Mouse (Mus musculus) cerebellum, adult 8-10 months (tissue): ENCODE data around the gene Arhgap44.

Experiments
- DNase-seq: peaks from one replicate; pipeline ENCODE4 v3.0.0; 2022

Gene Arhgap44

DNA sequence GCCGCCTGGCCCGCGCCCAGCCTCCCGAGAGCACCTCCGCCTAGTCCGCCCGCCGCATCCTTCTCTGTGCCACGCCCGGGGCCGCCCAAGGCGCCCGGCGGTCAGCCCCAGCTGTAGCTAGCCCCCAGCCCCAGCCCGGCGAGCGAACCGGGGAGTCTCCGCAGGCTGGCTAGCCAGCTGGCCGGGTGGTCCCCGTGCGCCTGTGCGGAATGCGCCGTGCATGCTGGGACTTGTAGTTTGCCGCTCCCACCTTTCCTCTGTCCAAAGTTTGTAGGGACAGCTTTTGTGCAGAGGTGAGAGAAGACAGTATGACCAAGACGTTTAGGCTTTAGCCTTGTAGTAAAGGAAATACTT lies at the start of gene Arhgap44:
Gene Arhgap44 (minus strand): TSS at position 195 of the 354 bp plus-strand sequence.
- peak; percentile 77 for DNase-seq

DNA sequence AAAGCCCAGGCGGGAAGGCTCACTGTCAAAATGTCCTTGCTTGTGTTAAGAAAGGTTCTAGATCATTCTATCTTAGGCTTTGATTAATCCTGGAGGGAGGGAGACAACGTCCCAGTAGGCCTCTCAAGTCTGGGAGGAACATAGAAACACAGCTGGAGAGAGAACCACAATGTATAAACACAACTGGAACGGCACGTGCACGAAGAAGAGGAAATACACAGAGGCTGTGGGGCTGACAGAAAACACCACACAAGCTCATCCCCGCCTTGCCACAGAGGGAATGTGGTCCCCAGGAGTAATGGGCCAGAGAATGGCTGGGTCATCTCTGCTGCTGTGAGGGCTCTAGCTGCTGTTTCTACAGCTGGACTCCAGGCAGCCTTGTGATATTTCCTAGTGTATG lies 48.9 kb upstream of the Arhgap44 start:
- no peak for DNase-seq

DNA sequence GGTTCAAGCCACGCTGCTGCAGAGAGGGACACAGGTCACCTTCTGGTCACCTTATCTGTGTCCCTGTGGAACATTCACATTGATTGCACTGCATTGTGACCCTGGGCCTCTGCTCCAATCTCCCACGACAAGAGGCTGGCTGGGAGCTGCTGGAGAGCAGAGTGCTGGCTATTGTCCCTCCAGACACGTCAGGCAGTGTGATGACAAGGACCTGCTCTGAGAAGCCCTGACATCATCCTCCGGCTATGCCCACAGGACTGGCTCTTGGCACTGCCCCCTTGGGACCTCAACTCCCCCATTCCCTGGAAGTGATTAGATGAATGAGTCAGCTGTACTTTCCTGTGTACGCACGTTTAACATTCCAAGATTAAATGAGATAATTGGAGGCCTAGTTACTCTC lies 46.7 kb upstream of the Arhgap44 start:
- DNase-seq = no peak

DNA sequence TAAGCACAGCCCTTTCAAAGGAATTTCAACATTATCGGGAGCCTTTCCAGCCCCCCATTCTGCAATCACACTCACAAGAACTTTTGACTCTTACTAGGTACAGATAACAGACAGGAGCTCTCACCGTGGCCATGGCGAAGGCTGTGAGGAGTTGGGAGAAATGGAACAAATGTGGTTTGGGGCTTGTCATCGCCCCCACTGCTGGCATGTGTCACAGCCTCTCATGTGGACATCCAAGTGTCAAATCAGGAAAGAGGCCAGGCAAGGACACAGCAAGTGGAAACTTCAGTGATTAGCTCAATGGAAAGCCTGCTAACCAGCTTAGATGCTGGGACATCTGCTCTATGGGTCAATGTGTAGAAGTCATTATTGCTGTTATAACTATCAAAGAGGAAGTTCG lies 42.5 kb upstream of the Arhgap44 start:
- DNase-seq = no peak

DNA sequence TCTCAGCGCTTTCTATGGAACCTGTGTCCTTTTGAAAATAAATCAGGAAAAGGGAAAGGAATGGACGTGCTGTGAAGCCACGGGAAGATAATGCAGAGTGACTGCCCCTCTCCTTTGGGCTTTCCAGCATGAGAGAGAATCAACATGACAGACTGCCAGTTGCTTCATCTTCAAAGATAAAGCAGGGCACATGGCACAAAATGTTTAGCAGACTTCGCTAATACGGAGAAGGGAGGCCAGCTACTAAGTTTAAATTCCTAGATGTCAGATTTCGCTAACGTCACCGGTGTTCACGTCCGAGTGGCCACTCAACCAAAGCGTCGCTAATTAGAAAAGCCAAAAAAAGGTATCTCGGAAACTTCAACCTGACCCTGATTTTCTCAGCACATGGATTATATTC lies 41.9 kb upstream of the Arhgap44 start:
- no peak for DNase-seq

DNA sequence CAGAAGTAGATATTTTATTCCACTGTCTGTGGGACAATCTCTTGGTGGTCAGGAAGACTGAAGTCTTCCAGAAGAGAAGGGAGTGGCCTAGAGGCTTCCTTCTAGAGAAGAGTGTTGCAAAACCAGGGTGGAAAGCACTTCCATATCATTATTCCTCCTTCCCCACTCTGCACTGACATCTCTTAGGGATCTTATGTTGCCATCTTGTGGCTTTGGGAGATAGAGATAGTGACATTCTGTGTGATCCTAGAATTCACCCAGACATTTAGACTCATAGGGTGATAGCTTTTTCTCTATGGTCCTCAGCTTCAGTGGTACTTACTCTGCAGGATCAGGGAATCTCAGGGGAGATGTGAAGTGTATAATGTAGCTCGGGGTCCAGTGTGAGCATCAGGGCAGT lies 40.3 kb upstream of the Arhgap44 start:
- DNase-seq = no peak

DNA sequence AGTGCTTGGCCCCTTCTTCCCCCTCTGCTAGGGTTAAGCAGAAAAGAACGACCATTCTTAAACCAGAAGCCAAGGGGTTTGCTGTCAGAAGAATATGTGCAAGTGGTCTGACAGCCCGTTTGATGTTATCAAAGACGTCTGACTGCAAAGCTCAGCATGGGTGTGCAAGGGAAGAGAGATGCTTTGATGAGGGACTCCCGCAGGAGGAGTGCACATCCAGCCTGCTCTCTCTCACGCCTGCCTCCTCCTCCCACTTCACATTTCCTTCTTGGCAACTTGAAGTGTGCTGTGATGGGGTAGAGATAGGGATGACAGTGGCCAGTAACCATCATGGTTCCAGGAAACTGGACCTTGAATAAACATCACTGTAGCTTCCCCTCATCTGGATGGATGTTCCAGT lies 39.5 kb upstream of the Arhgap44 start:
- no peak for DNase-seq

DNA sequence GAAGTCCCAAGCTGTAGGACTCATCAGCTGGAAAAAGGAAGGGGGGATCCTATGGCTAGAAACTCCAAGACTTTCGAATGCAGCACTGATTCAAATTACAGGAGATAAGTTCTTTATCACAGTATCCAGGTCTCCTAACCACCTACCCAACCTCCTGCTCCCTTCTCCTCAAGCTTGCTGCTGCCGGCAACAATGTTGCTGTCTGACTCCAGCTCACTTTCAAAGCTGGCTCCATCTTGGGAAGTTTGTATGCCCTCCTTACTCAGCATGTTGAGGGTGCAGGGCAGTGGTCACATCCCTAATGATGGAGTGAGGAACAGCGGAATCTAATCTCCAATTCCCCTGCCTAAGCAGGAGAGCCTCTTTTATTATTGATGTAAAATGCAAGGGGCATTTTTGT lies 35.3 kb upstream of the Arhgap44 start:
- DNase-seq = no peak

DNA sequence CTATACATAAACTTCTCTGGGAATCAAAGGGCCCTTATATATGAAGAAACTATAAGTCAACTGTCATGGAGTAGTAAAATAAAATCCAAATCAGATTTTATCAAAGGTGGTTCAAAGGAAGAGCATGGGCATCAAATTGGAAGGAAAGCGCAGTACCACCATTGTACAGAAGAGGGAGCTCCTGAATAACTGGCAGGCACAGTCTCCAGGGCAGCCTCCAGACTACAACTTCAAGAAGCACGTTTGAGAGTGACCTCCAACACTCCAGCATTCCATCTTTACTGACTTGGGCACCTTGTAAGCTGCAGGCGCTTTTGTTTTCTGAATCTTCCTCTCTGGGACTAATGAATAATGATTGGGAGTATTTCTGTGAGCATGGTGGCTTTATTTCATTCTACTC lies 34.5 kb upstream of the Arhgap44 start:
- peak; percentile 76 for DNase-seq

DNA sequence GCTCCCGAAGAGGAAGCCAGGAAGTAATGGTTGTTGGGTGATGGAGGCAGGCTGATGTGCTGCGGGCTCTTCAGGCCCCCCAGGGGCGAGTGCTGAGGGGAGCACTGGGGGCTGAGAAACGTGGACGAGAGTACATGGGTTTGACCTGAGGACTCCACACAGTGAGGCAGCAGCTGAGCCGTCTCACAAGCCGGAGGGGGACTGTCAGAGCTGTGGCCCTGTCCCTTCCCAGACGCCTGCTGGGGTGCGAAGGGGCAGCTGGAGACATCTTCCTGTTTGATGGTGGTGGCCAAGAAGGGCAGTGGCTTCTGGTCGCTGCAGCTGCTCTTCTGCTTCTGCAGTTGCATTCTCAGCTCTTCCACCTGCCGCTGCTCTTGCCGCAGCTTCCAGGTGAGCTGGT lies 24.2 kb upstream of the Arhgap44 start:
- DNase-seq = no peak

DNA sequence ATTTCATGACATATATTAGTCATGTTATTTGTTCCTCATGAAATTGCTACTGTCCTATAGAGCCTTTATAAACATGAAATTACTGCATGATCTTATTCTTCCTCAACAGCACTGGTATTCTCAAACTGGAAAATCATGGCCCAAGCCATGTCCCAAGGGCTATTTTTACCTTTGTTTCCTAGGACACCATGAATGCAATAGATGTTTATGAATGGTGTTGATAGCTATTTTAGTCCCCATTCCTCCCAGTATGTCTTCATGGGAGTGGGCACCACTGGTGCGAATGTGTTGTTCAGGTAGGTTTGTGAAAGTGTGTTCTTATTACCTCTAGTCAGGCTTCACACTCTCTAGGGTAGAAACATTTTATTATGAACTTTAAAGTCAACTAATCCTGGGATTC lies 22.4 kb upstream of the Arhgap44 start:
- no peak for DNase-seq

DNA sequence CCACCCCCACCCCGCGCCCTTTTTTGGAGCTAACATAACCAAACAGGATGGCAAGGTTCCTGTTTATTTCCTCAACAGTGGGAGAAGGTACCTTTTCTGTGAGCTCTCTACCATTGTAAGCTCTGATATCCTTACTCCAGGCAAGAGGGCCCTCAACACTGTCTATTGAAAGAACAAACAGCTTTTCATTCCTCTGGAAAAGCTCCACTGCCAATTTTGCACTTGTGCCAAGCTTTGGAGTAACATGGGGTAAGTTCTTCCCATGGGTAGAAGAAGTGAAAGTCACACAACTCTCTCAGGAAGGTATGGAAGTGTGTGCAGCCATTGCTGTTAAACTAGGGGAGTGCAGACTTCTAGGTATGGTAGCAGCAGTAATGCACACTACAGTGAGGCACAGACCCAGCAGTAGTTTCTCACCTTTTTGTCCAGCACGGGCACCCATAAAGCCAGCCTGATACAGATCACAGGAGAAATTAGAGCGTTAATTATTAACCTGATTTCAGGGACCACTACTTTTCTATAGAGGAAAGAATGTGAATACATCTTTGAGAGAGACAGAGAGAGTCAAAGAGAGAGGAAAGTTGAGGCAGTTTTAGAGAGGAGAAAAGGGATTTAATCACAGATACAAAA lies 7.5 kb upstream of the Arhgap44 start:
- DNase-seq = no peak

DNA sequence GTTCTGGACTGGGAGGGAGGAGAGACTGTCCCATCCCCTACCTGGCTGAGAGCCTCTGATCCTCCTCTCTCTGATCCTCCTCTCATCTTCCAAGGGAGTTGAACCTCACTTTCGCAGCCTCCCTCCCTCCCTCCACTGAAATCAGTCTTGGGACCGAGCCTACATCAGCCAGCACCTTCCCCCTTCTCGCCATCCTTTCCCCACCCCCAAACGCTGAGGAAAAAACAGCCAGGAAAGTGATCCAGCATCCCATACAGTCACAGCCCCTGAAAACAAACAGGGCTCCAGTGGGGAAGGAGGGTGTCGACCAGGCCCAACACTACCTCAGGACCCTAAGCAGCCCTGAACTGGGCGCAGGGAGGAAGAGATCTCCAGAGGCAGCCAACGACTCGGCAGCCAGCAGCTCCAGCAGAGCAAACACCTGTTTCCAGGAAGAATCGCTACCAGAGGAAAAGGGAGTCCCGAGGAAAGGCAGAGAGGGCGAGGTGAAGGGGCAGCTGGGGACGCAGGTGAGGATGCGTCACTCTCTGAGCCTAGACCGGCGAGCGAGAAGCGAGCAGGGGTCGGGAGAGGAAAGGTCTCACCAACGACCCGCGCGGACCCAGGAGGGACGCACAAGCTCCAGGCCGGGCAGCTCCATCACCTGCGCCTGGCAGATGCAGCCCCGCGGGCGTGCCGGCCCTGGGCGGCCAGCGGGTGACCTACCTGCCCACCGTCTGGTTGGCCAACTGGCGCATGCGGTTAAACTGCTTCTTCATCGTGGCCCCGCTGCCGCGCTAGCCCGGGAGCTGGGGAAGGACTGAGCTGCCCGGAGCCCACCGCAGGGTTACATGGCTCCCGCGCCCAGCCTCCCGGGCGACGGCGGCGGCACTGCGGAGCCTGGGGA lies 637 bp downstream of the Arhgap44 start:
- DNase-seq = peak; percentile 73

DNA sequence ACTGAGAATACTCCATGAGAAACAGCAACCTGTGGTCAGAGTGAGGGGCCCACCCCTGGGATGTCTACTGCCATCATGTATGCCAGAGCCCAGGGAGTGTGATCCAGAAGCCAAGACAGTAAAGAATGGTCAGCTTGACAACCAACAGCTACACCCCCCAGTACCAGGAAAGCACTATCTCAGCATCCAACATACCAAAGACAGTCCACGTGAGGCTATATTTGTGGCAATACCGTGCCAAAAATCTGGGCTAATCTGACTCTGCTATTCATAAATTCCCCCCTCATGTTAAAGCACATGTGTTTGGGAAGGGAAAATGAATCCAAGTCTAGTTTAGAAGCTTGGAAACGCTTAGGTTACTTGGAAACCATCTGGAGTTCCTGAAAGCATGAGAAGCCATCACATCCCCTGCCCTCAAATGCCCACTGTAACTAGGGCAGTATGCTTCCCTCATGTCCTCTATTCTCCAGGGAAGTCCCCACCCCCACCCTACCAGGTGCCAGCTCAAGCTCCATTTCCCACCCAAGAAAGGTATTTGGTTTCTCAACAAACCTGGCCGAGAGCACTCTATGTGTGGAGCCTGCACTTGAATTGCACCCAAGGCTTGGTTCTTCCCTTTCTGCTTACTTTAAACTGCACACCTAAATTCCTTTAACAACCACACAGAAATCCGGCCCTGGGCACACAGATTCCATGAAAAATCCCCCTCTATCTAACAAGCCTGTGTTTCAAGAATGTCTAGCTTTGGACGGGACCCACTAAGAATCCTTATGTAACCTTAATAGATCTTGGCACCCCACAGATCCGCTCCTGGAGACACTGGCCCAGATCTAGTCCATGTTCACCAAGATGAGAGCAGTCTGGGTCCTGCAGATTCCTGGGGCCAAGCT lies 1.5 kb downstream of the Arhgap44 start:
- DNase-seq = no peak

DNA sequence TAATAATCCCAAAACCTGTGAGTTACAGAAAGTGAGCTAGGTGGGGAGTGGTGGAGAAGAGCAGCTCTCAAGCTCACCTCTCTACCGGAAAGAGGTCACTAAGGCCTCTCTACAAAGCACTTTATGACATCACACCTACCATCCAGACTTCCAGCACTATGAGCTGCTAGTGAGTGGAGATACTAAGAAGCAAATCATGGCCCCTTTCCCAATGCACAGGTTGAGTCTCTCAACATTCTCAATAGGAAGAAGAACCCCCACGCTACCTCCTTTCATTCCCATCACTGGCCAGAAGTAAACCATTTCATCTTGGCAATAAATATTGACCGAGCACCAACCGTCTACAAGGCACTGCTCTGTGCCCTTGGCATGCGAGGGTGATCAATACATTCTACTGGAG lies 3.0 kb downstream of the Arhgap44 start, which contains the start of gene 1700086D15Rik:
Gene 1700086D15Rik (minus strand): TSS at position 101 of the 400 bp plus-strand sequence.
- DNase-seq = no peak

DNA sequence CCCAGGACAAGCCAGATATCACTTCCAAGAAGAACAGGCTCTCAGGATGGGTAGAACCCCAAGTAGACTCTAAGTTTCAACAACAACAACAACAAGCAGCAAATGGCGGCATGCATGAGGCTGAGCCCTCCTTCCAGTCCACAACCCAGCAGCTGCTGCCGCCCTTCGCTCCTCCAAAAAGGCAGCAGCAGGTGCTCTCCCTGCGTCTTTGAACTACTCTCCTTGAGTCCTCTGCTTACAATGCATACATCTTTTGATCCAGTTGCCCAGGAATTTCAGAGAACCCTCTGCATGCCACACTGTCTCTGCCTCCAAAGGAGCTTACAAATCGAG lies 4.1 kb downstream of the Arhgap44 start:
- DNase-seq = no peak

DNA sequence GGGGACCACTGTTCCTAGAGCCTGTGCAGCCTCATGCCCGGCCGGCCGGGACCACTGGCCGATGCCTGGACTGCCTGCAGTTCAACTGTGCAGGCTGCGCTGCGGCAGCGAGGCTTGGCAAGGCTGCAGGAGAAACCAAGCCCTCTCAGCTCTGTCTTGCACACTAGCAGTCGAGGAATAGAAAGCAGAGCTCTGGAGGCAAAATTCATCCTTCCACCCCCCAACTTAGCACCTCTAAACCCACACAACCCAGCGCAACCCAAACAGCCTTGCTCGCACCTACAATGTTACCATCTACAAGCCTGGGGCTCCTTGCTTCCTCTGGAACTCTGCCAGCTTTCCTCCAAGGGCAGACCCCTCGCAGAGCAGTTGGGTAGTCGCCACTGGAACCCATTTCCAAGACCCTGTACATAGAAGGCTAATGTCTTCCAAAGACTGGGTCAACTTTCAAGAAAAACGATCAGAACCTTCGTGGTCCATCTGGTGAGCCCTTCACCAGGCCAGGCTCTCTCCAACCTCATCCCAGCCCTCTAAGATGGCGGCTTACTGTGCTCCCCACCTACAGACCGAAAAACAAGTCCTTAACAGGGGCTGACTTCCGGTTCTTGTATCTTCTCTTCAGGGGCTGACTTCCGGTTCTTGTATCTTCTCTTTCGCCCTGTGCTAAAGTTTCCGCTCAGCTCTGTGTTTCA lies 4.6 kb downstream of the Arhgap44 start:
- no peak for DNase-seq

DNA sequence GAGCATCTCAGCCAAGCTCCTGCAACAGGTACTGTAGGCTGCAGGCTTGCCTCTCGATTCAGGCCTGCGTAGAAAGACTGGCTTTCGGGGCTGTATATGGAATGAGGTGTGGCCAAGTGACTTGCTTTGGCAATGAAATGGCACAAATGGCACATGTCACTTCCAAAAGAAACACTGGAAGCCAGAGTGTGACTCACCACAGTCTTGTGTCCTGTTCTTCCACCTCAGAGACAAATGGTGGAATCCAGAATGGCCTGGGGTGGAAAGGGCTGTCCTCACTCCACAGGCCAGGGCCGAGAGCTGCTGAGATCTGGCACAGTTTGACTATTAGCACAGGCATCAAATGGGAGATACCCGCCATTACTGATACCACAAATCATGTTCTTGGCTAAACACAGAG lies 9.8 kb downstream of the Arhgap44 start:
- peak; percentile 43 for DNase-seq

DNA sequence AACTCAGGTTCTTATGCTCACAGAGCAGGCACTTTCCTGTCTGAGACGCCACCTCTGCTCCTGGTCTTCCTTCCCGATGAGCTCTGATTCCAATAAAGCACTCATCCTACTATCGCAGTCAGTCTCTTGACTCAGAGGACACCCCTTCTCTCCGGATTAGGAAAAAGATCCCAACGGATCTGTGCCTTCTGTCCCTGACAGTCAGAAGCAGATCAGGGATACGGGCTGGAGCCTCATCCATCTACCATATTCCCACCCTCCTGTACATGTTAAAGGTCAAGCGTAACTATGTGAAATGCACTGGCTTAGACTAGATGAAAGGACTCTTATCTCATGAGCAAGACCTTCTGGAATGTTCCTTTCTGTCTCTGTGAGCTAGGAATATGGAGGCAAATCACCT lies 14.3 kb downstream of the Arhgap44 start:
- no peak for DNase-seq

DNA sequence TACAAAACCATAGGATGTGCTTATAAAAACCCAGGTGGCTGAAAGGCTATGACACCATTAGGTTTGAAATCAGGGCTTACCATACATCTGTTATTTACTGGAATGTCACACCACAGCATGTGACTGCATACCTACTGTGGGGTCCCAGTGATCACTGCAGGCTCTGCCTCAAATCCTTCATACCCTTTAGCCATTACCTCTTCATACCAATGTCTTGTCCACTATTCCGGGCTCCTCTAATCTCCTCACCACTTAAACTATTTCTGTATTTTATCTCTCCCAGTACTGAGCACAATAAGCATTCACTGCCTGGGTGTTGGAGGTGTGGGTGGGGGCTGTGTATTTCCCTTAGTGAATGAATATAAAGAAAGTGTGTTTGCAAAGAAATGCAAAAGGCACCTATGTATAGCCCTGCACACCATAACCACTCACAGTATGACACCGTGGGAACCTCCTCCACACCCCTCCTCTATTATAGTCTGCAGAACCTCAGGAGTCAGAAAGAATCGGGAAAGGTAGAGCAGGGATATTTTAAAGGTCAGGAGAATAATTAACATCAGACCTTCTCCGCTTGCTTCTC lies 19.8 kb downstream of the Arhgap44 start:
- DNase-seq = no peak

DNA sequence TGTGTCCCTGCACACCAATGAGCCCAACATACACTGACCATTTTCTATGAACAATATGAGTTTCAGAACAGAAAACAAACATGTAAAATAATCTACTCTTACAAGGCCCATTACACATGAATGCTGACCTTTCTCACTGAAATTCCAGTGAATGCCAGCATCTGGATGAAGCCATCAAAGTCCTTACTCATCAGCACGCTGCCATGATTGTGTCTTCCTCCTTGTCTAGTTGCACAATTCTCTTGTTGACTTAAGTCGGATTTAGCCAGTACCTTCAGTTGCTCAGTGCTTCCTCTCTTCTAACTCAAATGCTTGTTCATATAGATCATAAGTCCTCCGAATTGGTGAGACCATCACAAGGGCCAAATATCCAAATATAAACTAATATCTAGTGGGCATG lies 23.7 kb downstream of the Arhgap44 start:
- no peak for DNase-seq

DNA sequence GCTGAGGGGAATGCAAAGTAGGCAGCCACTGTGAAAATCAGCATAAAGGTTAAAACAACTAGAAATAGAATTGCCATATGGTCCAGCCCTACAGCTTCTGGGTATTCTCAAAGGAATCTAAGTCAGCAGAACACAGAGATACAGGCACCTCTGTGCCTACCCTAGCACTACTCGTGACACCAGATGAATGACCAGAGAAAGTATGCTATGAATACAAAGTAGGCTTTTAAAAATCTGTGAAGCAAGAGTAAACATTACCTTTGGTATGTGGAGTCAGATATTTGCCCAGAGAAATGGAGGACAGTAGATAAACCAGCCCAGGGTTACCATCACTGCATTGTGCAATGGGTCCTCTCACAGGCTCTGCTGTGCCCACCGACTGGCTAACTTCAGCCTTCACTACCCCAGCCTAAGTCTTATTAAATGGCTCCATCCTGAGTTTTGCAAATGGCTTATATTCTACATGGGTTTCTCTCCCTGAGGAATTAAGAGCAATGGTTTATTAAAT lies 25.6 kb downstream of the Arhgap44 start:
- no peak for DNase-seq
